Mouse (Mus musculus): ENCODE measurements at regions not wholly inside any gene's neighbourhood (a gene's known extent, or its start where the extent isn't known, plus 50 kb on each side); places are given as distances from the start of the nearest gene placed in this dataset.
"Not testable (repeated sequence)": the region's sequence is repeated elsewhere in the genome, so short reads cannot be mapped to it uniquely, and the experiment has no call there.

DNA sequence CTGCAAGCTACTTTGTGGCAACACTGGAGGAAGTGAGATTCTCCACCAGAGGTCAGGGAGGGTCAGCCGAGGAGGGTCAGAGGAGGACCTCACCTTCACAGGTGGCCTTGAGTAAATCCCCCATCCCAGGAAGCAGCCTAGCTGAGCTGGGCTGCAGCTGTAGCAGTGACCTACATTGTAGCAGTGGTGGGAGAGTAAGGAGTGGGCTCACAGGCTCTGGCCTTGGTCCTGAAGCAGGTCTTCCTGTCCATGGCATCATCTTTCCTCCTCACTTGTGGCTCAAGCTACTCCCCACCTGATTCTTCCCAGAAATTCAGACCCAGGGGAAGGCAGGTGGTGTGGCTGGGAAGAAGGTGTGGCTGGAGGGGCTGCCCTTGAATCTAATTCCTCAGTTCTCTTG is 84.3 kb downstream of the 1810013L24Rik start:
- DNase-seq (ENCODE audit: low read depth, low spot score): not testable (repeated sequence)

DNA sequence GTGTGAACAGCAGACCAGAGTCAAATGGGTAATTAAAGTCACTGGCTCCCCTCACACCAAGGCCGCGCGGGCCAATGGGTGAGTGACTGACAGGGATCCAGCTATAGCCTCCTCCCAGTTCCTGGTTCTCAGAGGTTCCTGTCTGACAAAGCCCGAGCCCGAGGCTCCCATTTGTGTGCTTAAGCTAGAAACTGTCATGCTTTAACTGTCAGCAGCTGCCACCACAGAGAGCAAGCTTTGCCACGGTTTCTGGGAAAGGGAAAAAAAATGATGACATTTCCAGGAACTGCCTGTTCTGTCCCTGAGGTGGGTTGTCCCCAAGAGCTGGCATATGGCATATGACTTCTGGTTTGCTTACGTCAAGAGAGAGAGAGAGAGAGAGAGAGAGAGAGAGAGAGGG is 86.2 kb downstream of the 1810013L24Rik start:
- no peak for DNase-seq (ENCODE audit: low read depth, low spot score)

DNA sequence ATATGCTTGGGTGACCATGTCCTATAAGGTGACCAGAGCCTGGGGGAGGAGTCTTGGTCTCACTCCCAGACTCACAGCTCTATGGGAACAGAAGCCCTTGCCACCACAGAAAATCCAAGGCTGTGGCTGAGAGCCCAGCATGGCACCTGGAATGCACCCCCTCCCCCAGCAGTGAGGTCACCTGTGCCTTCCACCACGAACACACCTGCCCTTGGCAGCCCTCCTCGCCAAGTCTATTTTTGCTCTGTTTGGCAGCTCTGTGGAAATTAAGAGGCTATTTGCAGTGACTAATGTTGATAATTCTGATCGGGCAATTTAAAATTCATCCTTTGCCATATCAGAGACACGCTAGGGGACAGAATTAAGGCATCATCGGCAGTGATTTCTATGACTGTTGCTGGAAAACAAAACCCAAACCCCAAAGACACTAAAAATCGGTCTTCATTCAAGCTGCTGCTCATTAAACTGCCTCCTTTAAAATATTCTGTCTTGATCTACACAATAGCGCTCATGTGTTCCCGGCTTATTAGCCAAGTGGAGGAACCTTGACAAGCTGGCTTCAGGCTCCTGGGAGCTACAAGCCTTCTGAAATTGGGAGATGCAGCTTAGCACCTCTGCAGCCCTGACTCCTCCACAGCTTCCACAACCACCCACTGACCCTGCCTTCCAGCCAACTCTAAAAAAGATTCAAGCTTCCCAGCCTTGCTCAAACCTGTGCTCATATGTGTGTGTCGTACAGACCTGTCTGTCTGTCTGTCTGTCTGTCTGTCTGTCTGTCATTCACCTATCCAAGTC is 89.0 kb downstream of the 1810013L24Rik start:
- no peak for DNase-seq (ENCODE audit: low read depth, low spot score)

DNA sequence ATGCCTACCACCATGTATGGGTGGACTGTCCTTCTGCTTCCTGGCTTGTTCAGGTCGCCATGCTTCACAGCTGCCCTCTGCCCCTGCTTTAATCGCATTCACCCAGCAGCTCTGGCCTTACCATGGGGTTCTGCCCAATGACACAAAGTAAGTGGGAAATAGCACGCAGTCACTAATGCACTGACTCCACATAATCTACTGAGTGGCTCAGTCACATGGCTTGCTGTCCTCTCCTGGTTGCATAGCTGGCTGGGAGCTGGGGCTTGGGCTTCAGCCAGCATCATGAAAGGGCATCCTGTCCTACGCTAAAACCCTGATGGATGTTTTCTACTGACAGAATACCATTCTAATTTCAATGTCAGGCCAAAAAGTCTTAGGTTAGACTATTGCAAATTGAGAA is 94.8 kb downstream of the 1810013L24Rik start:
- DNase-seq (ENCODE audit: low read depth, low spot score): no peak

DNA sequence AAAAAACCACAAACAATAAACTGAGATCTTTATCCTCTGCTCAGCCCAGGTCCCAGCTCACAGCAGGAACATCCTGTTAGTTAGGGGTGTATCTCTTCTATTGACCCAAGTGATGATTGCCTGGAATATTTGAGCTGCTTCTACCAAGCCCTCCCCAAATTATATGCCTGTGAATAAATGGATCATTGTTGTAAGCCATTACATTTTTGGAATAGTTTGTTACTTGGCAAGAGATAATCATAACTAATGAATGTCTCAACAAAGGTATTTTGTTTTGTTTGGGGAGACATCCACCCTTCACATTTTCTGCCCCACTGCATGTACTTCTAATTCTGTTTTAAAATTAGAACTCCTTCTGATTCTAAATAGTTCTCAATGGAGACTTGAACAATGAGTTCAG is 102.1 kb downstream of the 1810013L24Rik start:
- no peak for DNase-seq (ENCODE audit: low read depth, low spot score)

DNA sequence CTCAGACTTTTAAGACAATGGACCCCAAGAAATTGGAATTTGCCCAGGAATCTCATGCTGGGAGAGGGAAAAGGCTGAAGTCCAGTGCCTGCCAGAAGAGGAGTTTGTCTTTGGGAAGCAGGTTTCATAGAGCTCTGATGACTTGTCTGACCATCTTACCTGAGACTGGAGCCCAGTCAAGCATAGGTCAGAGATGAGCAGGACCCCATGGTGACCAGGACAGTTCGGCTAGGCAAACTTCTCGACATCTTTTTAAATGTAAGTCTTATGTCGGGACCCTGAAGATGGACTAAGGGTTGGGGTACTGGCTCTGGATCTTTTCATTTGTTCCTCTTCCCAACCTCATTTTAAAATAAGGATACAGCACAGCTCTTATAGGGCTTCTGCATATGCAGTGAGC is 103.2 kb downstream of the 1810013L24Rik start:
- no peak for DNase-seq (ENCODE audit: low read depth, low spot score)

DNA sequence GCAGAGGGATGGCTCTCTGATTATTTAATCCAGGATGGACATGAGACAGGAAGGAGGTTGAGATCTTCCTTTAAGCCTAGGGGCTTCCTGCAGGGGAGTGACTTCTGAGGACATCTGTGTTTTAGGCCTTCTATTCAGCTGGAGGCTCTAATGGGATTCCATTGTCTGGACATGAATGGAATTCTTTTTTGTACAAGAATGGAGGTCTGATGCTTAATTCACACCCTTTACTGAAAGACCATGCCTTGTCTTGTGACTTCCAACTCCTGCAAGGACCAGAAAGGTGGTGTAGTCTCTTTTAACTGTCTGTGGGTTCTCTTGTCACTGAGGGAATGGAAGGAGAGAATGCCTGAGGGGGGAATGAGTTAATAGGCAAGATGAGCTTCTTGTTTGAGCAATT is 106.5 kb downstream of the 1810013L24Rik start:
- DNase-seq (ENCODE audit: low read depth, low spot score): no peak

DNA sequence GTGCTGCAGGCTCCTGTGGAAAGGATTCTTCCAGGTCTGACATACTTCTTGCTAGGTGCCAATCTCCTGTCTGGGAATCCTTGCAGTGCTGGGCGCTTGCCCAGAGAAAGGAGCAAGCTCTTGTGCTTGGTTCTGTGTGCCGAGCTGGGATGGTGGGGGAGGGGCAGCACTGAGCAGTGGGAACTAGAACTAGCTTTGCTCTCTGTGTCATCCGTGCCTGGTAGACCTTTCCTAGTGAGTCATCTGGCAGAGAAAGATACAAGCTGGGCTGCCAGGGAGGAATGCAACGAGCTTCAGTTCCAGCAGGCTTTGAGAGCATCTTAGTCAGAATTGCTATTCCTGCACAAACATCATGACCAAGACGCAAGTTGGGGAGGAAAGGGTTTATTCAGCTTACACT is 108.6 kb downstream of the 1810013L24Rik start:
- DNase-seq (ENCODE audit: low read depth, low spot score): no peak

DNA sequence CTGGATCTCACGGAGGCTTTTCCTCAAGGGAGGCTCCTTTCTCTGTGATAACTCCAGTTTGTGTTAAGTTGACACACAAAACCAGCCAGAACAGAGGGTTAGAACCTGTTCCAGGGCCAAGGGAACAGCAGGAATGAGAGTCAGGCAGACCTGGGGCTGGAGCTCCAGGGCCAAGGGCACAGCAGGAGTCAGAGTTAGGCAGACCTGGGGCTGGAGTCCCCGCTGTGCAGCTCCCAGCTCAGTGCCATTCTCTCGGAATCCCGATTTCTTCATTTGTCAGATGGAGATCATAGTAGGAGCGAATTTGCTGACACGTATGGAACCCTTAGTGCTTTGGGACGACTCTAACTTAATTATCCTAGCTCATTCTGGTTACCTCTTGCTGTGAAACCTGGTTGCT is 109.2 kb downstream of the 1810013L24Rik start:
- DNase-seq (ENCODE audit: low read depth, low spot score): no peak

DNA sequence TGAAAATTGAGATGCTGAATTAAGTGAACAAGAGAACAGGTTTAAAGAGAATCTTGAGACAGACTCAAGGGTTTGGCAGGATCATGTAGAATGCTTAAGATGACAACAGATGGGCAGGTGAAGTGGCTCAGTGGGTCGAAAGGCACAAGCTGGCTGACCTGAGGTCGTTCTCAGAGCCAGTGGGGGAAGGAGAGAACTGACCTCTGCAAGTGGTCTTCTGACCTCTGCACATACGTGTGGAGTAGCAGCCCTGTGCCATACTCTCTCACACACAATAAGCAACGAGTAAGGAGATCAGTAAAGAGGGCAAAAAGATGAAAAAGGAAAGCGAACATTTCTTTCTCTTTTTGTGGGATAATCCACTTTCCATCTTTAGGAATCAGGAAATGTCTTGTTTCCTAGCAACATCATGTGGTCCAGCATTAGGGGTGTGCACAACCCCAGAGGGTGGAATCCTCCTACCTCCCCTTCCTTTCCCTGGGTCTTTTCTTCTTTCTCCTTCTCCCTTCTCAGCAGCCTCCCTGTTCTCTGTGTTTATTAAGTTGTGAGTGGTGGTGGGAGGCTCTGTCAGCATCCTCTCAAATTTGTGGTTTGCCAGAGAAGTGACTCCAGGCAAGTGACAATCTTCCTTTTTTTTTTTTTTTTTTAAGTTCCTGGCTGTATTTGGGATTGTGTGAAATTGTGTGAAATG is 114.7 kb downstream of the 1810013L24Rik start:
- DNase-seq (ENCODE audit: low read depth, low spot score): no peak

DNA sequence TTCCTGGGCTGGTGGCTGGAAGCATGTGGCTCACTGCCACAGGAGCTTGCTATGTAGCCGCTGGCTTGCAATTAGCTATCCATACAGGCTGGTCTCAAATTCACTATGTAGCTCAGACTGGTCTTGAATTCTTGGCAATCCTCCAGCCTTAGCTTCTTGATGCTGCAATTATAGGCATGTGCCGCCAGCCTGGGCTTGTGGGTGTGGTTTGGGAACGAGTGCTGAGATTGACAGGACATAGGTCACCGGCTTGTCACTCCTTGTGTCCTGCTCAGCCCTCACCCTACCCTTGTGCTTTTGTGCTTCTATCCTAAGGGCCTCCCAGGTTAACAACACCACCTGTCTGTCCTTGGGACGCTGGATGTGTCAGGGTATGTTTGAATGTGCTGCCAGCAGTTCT is 117.9 kb downstream of the 1810013L24Rik start:
- DNase-seq (ENCODE audit: low read depth, low spot score): no peak

DNA sequence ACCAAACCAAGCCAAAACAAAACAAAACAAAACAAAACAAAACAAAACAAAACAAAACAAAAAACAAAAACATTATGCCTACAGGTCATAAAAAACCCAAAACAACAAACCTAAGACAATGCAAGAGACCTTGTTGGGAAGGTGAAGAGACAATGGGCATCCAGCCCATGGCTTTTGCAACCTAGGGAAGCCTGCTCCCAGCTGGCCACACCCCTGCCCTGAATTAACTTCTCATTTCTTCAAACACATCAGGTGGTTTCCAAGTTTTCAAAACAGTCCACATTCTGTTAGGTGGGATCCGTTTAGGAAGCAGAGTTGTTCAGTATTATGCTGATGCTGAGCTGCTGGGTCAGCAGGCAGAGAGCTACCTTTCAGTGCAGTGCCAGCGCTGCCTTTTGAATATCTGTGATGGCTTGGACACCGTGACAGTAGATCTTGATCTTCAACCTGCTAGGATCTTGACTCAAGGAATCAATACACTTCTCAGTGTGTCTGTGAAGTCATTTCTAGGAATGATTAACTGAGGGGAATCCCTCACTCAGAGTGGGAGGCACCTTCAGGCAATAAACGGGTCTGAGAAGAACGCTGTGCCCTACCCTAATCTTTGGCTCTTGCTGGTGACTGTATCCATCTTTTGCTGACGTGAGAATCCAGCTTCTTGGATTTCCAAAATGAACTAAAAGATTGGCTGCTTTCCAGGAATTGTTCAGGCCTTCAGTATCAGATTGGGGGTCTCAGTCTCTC is 121.4 kb downstream of the 1810013L24Rik start:
- no peak for DNase-seq (ENCODE audit: low read depth, low spot score)

DNA sequence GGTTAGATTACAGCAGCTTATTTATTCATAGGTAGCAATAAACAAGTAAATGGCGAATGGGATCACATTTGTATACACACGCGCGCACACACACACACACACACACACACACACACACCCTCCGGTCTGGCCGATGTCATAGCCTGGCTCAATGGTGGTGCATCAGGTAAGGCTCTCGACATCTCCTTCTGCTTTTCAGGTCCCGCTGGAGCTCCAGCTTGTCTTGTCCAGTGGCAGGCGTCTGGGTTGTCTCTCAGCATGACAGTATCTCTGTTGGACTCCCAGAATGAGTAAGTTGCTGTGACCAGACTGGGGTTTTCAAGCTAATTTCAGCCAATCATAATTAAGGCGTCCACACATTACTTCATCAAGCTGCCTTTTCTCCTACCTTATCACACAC is 131.8 kb downstream of the 1810013L24Rik start:
- no peak for DNase-seq (ENCODE audit: low read depth, low spot score)

DNA sequence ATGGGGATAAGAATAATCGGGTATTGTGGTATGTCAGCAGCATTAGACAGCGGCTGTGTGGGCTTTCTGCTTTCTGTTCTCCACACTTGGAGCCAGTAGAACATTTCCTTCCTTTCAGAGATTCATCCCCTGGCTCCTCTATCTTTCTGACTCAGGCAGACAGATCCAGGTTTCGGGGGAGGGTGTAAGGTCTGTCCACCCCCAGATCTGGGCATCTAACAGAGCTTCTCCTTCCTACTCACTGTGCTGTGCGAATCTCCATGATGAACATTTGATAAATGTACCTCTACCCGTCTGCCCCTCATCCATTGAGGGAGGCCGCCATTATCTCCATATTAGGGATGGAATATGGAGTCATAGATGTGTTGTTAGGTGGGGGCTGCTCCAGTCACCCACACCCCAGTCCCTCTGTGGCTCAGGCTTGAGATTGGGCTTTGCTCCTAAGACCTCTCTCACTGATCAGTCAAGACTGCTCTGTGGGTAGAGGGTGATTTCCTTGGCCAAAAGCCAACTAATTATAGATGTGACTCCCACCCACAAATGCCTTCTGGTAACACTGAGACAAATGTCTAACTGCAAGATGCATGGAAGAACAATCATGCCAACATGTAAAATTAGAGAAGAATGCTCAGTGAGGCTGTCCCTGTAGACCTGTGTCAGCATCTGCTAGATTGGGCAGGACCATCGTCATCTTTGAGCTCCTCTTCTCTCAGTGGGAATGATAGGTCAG is 163.8 kb downstream of the 1810013L24Rik start:
- no peak for DNase-seq (ENCODE audit: low read depth, low spot score)

DNA sequence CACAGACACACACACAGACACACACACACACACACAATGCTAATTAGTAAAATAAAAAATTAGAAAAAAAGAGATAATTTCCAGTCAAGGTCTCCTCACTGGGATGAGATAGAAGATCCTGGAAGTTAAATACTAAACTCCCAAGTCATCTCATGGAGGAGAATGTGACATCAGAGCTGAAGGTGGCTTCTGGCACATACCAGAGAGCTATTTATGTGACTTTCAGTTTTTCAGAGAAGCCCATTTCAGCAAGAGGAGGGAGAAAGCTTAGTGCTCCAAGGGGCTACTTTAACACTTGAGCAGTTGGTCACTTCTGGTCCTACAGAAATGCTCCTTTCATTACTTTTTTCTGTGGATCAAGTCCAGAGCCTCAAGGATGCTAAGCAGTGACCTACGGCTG is 164.6 kb downstream of the 1810013L24Rik start:
- DNase-seq (ENCODE audit: low read depth, low spot score): no peak

DNA sequence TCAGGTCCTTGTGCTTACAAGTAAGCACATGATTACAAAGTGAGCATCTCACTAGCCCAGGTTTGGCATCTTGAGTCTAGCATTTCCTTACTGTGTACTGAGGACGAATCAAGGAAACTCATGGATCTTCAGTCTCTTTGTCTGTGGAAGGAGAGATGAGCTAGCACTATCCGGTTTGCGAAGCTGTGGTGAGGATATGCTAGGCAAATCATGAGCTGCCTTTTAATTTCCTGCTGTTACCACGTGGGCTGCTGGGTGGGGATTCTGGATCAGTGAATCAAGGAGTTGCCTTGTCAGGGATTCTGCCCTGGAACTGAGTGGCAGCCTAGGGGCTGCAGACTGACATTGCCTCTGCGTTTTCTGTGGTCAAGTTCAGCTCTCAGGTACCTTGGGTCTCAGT is 167.3 kb downstream of the 1810013L24Rik start:
- no peak for DNase-seq (ENCODE audit: low read depth, low spot score)

DNA sequence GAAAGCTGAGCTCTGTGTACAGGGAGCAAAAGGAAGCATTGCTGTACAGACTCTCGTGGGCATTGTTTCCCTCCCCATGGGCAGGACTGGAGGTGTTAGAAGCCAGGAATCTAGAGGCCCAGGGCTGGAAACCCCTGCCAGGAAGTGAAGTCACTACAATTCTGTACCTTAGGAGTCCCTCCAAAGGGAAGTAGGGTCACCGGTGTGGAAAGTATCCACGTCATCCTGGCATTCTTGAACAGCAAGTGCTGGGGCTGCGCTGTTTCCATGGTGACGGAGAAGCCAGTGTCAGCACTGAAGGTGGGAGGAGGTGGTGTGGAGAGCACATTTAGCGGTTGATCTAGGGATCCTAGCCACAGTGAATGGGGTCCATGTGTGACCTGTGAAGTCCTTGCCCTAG is 174.1 kb downstream of the 1810013L24Rik start:
- no peak for DNase-seq (ENCODE audit: low read depth, low spot score)

DNA sequence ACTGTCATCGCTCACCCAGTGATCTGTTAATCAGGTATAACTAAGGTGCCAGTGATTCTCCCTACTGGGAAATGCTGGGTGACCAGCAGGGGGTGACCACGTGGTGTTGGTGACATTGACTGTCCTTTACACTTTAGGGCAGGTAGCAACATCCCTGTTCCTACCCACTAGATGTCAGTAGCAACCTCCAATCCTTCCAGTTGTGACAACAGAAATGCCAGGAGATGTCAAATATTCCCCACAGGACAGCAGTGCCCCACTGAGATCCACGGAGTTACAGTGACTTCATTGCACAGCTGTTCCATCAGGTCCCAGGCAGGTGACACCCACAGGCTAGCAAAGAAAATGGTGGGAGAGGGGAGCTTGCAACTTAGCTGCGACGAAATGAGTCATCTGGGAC is 176.0 kb downstream of the 1810013L24Rik start:
- DNase-seq (ENCODE audit: low read depth, low spot score): no peak

DNA sequence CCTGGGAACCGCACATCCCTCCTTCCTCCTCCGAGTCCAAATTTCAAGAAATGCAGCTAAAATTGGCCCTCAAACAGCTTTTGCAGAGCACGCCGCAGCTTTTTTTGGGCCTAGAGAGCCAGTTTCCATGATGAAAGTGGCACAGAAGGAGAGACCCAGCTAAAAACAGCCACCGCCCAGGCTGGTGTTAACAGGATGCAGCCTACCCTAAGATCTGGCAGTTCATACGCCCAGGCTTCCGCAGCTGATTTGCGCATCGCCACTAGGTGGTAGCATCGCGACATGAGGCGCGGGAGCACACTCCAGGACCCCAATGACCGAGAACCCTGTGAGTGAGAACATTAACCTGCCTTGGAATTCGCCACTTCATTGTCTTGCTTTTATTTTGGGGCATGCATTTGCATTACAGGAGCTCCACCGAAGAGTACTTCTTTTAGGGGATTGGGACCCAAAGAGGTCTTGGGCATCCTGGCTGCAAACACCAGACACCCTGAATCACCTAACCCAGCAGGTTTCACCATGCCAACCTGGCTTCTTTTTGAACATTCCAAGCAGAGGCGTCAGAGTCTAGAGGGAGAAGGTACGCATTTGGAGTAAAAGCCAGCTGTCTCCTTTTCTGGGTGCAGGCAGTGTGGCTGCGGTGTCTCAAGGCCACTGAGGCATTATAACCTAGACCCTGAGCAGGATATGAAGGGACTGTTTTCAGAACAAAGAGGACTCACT is 179.6 kb downstream of the 1810013L24Rik start:
- DNase-seq (ENCODE audit: low read depth, low spot score): peak; percentile 63

DNA sequence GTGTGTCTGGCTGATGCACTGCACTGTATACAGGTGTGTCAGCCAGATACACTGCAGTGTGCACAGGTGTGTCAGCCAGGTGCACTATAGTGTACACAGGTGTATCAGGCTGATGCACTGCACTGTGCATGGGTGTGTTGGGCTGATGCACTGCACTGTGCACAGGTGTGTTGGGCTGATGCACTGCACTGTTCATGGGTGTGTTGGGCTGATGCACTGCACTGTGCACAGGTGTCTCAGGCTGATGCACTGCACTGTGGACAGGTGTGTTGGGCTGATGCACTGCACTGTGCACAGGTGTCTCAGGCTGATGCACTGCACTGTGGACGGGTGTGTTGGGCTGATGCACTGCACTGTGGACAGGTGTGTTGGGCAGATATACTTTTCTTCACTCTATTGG is 181.2 kb downstream of the 1810013L24Rik start:
- DNase-seq (ENCODE audit: low read depth, low spot score): no peak

DNA sequence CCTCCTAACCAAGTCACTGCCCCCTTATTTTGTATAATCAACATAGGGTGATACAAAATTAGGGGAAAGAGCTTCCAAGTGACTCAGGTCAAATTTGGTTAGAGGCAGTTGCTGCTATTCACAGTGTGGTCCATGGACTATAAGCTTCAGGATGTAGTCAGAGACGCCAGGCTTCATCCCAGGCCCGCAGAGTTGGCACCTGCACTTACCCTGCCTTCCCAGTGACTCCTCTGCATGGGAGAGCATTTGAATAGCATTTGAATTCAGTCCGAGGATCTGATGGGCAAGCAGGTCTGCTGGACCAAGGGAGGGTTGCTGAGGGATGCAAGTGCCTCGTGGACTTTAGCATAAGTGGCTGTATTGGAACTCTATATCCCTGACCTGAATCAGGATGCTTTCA is 181.8 kb downstream of the 1810013L24Rik start:
- DNase-seq (ENCODE audit: low read depth, low spot score): no peak
